In the genomic region with DNA sequence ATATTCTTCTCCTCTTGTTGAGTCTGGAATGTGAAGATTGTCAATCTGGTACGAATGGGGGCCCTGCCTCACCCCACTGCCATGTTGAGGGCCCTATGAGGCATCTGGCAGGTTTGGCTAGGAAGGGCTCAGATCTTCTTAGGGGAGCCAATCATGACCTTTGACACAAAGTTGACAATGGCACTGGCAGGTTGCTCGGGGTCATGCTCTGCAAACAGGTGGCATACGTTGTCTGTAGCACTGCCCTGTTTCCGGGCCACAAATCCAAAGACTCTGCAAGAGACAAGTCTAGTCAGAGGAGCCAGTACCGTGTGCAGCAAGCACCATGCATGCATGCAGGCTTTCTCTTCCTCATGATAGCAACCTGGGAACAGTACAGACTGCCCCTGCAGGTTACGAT, we compare ENCODE assay signal across 26 mouse cellular contexts.
"Had no signal": no experiment of that assay in that cellular context is flagged by ENCODE, and none has a peak within 500 bp of the region (broad histone marks: within the 10 kb centered on the region; RNA-seq: fewer than 3 reads in every experiment).

No protein-coding gene starts in this region.

- DNase-seq: gastrocnemius, adult 2 months; gastrocnemius, postnatal 10 days; gastrocnemius, postnatal 25 days; heart, postnatal 10 days; heart, postnatal 4 days; kidney, adult 2 months; kidney, adult 9 months; kidney, postnatal 14 days; kidney, postnatal 36 days; layer of hippocampus, adult 9-11 months; layer of hippocampus, postnatal 36 days; left cerebral cortex, postnatal 4 days; liver; liver, embryonic 13.5 days had no signal

- ATAC-seq: forebrain, embryonic 16.5 days; hindbrain, embryonic 16.5 days; inflammation-experienced regulatory T-cells, adult 6 months; intestine, postnatal 0 days had no signal

- H3K27ac ChIP-seq: gastrocnemius, adult 2 months; heart, adult 2 months; hindbrain, embryonic 10.5 days; hindbrain, embryonic 12.5 days; hindbrain, embryonic 14.5 days; kidney, embryonic 15.5 days; kidney, postnatal 0 days; limb, embryonic 13.5 days; liver, embryonic 13.5 days had no signal

- H3K27me3 ChIP-seq: heart, embryonic 12.5 days; hindbrain, embryonic 12.5 days; kidney, embryonic 15.5 days; limb, embryonic 13.5 days; liver, embryonic 13.5 days had no signal

- H3K9ac ChIP-seq: heart, embryonic 12.5 days; hindbrain, embryonic 12.5 days; hindbrain, embryonic 14.5 days; kidney, embryonic 15.5 days; limb, embryonic 13.5 days; liver, embryonic 13.5 days had no signal

- H3K4me3 ChIP-seq: gastrocnemius, adult 2 months; heart, adult 2 months; heart, embryonic 12.5 days; hindbrain, embryonic 10.5 days; hindbrain, embryonic 12.5 days; kidney, embryonic 15.5 days; limb, embryonic 13.5 days; liver, embryonic 13.5 days had no signal

- H3K4me2 ChIP-seq: heart, embryonic 12.5 days; hindbrain, embryonic 12.5 days; hindbrain, embryonic 14.5 days; kidney, embryonic 15.5 days; limb, embryonic 13.5 days; liver, embryonic 13.5 days had no signal

- H3K9me3 ChIP-seq: hindbrain, embryonic 10.5 days; hindbrain, embryonic 12.5 days; kidney, embryonic 15.5 days; limb, embryonic 13.5 days; liver, embryonic 13.5 days had no signal

- H3K4me1 ChIP-seq: heart, embryonic 12.5 days; hindbrain, embryonic 10.5 days; hindbrain, embryonic 12.5 days; kidney, embryonic 15.5 days; liver, embryonic 13.5 days had no signal
